Mouse (Mus musculus): Measurements from ENCODE around the gene Olfr524.

GRCm38 (mm10) chr7:140160363-140160762 lies 45.4 kb downstream of the Olfr524 start:
- no peak for TF ChIP-seq CTCF (IDR thresholded peaks at IDR 0.05)
- TF ChIP-seq EP300 (IDR thresholded peaks at IDR 0.05; ENCODE audit: insufficient read depth, low read depth, low read length), result no peak

Measured in heart, adult 2 months (tissue).